Mouse (Mus musculus) forebrain, embryonic 11.5 days (tissue): ENCODE results near the gene Ccm2l. TPM values are rescaled to one million over a fixed set of nuclear protein-coding genes. Genes with fewer than 3 reads are reported as not detected.

Source experiments
- ATAC-seq: fragments of 200-750 bp; cut with Nextera tagmentation; replicated peaks from 2 replicates; pipeline ENCODE4 v1.8.0; 2017; ENCODE audit warnings: moderate TSS enrichment; ENCODE audit not compliant: low FRiP score
- DNase-seq: peaks from one replicate; pipeline ENCODE4 v3.0.0-alpha.2; 2017; ENCODE audit warnings: low spot score
- H3K27ac ChIP-seq: fragments of 300-500 bp; sonication (generic); 2 replicates; pipeline ENCODE4 v1.5.1; 2014; ENCODE audit warnings: low read depth, low read length
- H3K27me3 ChIP-seq: fragments of 300-500 bp; sonication (generic); 2 replicates; pipeline ENCODE4 v1.6.1; 2014; ENCODE audit warnings: mild to moderate bottlenecking, low read length, mixed read lengths; ENCODE audit not compliant: control insufficient read depth, insufficient read depth
- H3K36me3 ChIP-seq: fragments of 300-500 bp; sonication (generic); 2 replicates; pipeline ENCODE4 v1.6.1; 2014; ENCODE audit warnings: mild to moderate bottlenecking, low read length, moderate library complexity, mixed read lengths; ENCODE audit not compliant: control insufficient read depth, insufficient read depth
- H3K4me1 ChIP-seq: fragments of 300-500 bp; sonication (generic); replicated peaks from 2 replicates; pipeline ENCODE4 v1.6.1; 2014; ENCODE audit warnings: low read length, mixed read lengths; ENCODE audit not compliant: control insufficient read depth, insufficient read depth
- H3K4me2 ChIP-seq: fragments of 300-500 bp; sonication (generic); 2 replicates; pipeline ENCODE4 v1.6.1; 2014; ENCODE audit warnings: low read depth, mild to moderate bottlenecking, low read length, moderate library complexity, mixed read lengths; ENCODE audit not compliant: severe bottlenecking
- H3K4me3 ChIP-seq: fragments of 300-500 bp; sonication (generic); 2 replicates; pipeline ENCODE4 v1.5.1; 2014; ENCODE audit warnings: low read depth, low read length
- H3K9ac ChIP-seq: fragments of 300-500 bp; sonication (generic); 2 replicates; pipeline ENCODE4 v1.6.1; 2014; ENCODE audit warnings: low read length
- H3K9me3 ChIP-seq: fragments of 300-500 bp; sonication (generic); 2 replicates; pipeline ENCODE4 v1.6.1; 2016; ENCODE audit warnings: low read length, mixed read lengths; ENCODE audit not compliant: control insufficient read depth
- WGBS: fragments of 180-500 bp; shearing (Covaris S2); extraction: QIAGEN DNeasy Blood & Tissue Kit; methylation state at CpG from one replicate; pipeline ENCODE4 v1.1.7; 2014; 5-methylcytosine and 5-hydroxymethylcytosine counted together
- polyA plus RNA-seq: library from polyadenylated mRNA; unstranded; fragments of >200 nt; fragmentation: Nextera tagmentation; extraction: Ambion mirVana; gene quantifications from 2 replicates; pipeline ENCODE4 v1.2.1, GENCODE M21; 2014

The Ccm2l gene
- 0.99 and 1.3 TPM in 2 replicates for polyA plus RNA-seq

GRCm38 (mm10) chr2:153065747-153066508 lies at the start of gene Ccm2l:
Gene Ccm2l, plus strand, starts transcription at chr2:153065955.
- H3K4me2 ChIP-seq: no peak within 1 kb of the TSS
- no peaks in the 10 kb centered on the region for H3K9me3 ChIP-seq
- ATAC-seq: no peak
- H3K4me3 ChIP-seq: no peak within 1 kb of the TSS
- WGBS: 56% methylated on average over 12 of the region's 12 CpGs
- H3K27ac ChIP-seq: no peak within 1 kb of the TSS
- no peaks in the 10 kb centered on the region for H3K4me1 ChIP-seq
- H3K27me3 ChIP-seq: peaks cover 14% of the 10 kb centered on the region
- no peaks in the 10 kb centered on the region for H3K36me3 ChIP-seq
- no peak for DNase-seq
- H3K9ac ChIP-seq: no peak within 1 kb of the TSS

GRCm38 (mm10) chr2:153016786-153017185 lies 49.0 kb upstream of the Ccm2l start:
- no peak for DNase-seq
- H3K4me3 ChIP-seq: no peak overlapping the region
- no peaks in the 10 kb centered on the region for H3K27me3 ChIP-seq
- ATAC-seq: no peak
- H3K4me1 ChIP-seq: peaks cover 8% of the 10 kb centered on the region
- no peaks in the 10 kb centered on the region for H3K9me3 ChIP-seq
- no peak overlapping the region for H3K9ac ChIP-seq
- no peaks in the 10 kb centered on the region for H3K36me3 ChIP-seq
- no peak overlapping the region for H3K4me2 ChIP-seq
- 45% methylated on average over 5 of the region's 5 CpGs for WGBS
- H3K27ac ChIP-seq: no peak overlapping the region

GRCm38 (mm10) chr2:153019355-153019754 lies 46.4 kb upstream of the Ccm2l start:
- ATAC-seq: no peak
- no peak for DNase-seq
- Histone ChIP-seq H3K9me3 (no peaks in the 10 kb centered on the region), H3K36me3 (no peaks in the 10 kb centered on the region), H3K4me2 (no peak overlapping the region), H3K9ac (no peak overlapping the region), H3K27me3 (no peaks in the 10 kb centered on the region), H3K4me1 (peaks cover 3% of the 10 kb centered on the region), H3K27ac (no peak overlapping the region), H3K4me3 (no peak overlapping the region)
- WGBS: 92% methylated on average over 3 of the region's 3 CpGs

- Histone ChIP-seq H3K4me2 (no peak overlapping the region), H3K4me1 (no peaks in the 10 kb centered on the region), H3K4me3 (no peak overlapping the region), H3K9me3 (no peaks in the 10 kb centered on the region), H3K36me3 (no peaks in the 10 kb centered on the region), H3K9ac (no peak overlapping the region), H3K27ac (no peak overlapping the region), H3K27me3 (no peaks in the 10 kb centered on the region)
- 63% methylated on average over 3 of the region's 3 CpGs for WGBS
- ATAC-seq (no peak), DNase-seq (no peak)
Measured at GRCm38 (mm10) chr2:153021163-153021562, 44.6 kb upstream of the Ccm2l start.

- WGBS: 70% methylated on average over 4 of the region's 4 CpGs
Measured at GRCm38 (mm10) chr2:153022855-153023254, 42.9 kb upstream of the Ccm2l start.

GRCm38 (mm10) chr2:153026052-153026451 lies 39.7 kb upstream of the Ccm2l start:
- Histone ChIP-seq H3K36me3 (no peaks in the 10 kb centered on the region), H3K4me2 (no peak overlapping the region), H3K4me3 (no peak overlapping the region), H3K9ac (no peak overlapping the region), H3K9me3 (no peaks in the 10 kb centered on the region), H3K27me3 (peaks cover 8% of the 10 kb centered on the region), H3K4me1 (no peaks in the 10 kb centered on the region), H3K27ac (no peak overlapping the region)
- DNase-seq (no peak), ATAC-seq (no peak)
- 84% methylated on average over 7 of the region's 7 CpGs for WGBS

More at GRCm38 (mm10) chr2:153022855-153023254, 42.9 kb upstream of the Ccm2l start:
- Histone ChIP-seq H3K36me3 (no peaks in the 10 kb centered on the region), H3K9me3 (no peaks in the 10 kb centered on the region), H3K9ac (no peak overlapping the region), H3K27me3 (no peaks in the 10 kb centered on the region), H3K4me2 (no peak overlapping the region), H3K4me3 (no peak overlapping the region), H3K27ac (no peak overlapping the region), H3K4me1 (no peaks in the 10 kb centered on the region)
- ATAC-seq (no peak), DNase-seq (no peak)

- Histone ChIP-seq H3K4me2 (no peak overlapping the region), H3K27ac (no peak overlapping the region), H3K9me3 (no peaks in the 10 kb centered on the region), H3K36me3 (no peaks in the 10 kb centered on the region), H3K4me1 (0 out of 2 replicates have a peak, but pooled peaks cover 5% of the 10 kb centered on the region), H3K4me3 (no peak overlapping the region), H3K9ac (no peak overlapping the region), H3K27me3 (peaks cover 23% of the 10 kb centered on the region)
- no peak for DNase-seq
- WGBS: 75% methylated on average over 4 of the region's 4 CpGs
- ATAC-seq: no peak
Measured at GRCm38 (mm10) chr2:153027501-153027900, 38.3 kb upstream of the Ccm2l start.

GRCm38 (mm10) chr2:153030422-153030821 lies 35.3 kb upstream of the Ccm2l start:
- H3K9ac ChIP-seq: no peak overlapping the region
- peaks cover 34% of the 10 kb centered on the region for H3K27me3 ChIP-seq
- H3K36me3 ChIP-seq: no peaks in the 10 kb centered on the region
- ATAC-seq: no peak
- H3K27ac ChIP-seq: no peak overlapping the region
- WGBS: 33% methylated on average over 4 of the region's 4 CpGs
- 0 out of 2 replicates have a peak, but pooled peaks cover 5% of the 10 kb centered on the region for H3K4me1 ChIP-seq
- H3K4me2 ChIP-seq: no peak overlapping the region
- DNase-seq: no peak
- no peak overlapping the region for H3K4me3 ChIP-seq
- no peaks in the 10 kb centered on the region for H3K9me3 ChIP-seq
